ENCODE assay signal across 29 mouse cellular contexts in genomic region chr3:36516196-36516595, GRCm38 (mm10). TPM values are rescaled to one million over a fixed set of nuclear protein-coding genes. Genes with fewer than 3 reads are reported as not detected.
A peak's percentile ranks its signal among the peaks of the same experiment; 100 is the strongest.
DNase-seq lines count a peak whose midpoint lies in the region; TF ChIP-seq lines count a peak whose summit lies in the region.
"Had no signal": no experiment of that assay in that cellular context is flagged by ENCODE, and none has a peak within 500 bp of the region (broad histone marks: within the 10 kb centered on the region; RNA-seq: fewer than 3 reads in every experiment).

No protein-coding gene starts in this region.

- H3K4me1 ChIP-seq in cortical plate, adult 2 months (ENCODE audit: control insufficient read depth, insufficient read depth, low read length) = peaks cover 2% of the 10 kb centered on the region; the same call in 1 of the 2 replicates

- no peak overlapping the region for H3K4me3 ChIP-seq in cortical plate, adult 2 months (ENCODE audit: insufficient read depth, low read length)
- H3K4me3 ChIP-seq: forebrain, embryonic 15.5 days; kidney, embryonic 15.5 days had no signal

- intact Hi-C loops in heart, postnatal 25 days (cut with DNase I) = no loop called here
- intact Hi-C loops in left cerebral cortex, postnatal 36 days (cut with DNase I) = no loop called here

- no peak for TF ChIP-seq CTCF in cortical plate, adult 2 months (IDR thresholded peaks at IDR 0.05; ENCODE audit: extremely low read depth, insufficient read depth, low read length)

- DNase-seq in heart, adult 11 months = peak; percentile 18
- no peak for DNase-seq in heart, postnatal 25 days (ENCODE audit: low spot score)
- DNase-seq in right cerebral cortex, adult 18-20 months = peak; percentile 82
- no peak for DNase-seq in right cerebral cortex, postnatal 4 days
- peak; percentile 61 to 67 for DNase-seq in left cerebral cortex, postnatal 36 days (ENCODE audit: low spot score in 2 of 2)
- DNase-seq in ovary, postnatal 14 days (ENCODE audit: low spot score) = no peak
- DNase-seq in lung, postnatal 36 days = no peak
- DNase-seq: adrenal gland, adult 8-10 months; cerebellum, adult 8-10 months; cerebellum, postnatal 25 days; gastrocnemius, postnatal 36 days; heart, postnatal 14 days; kidney, adult 18-20 months; kidney, postnatal 25 days; liver; lung, adult 2 months; lung, postnatal 10 days; midbrain, embryonic 14.5 days had no signal

- TF ChIP-seq POLR2A in cortical plate, adult 2 months (IDR thresholded peaks at IDR 0.05; ENCODE audit: extremely low read depth, insufficient read depth, low read length) = peak; percentile 49; the same call in 1 of the 2 replicates

- H3K27ac ChIP-seq in cortical plate, adult 2 months (ENCODE audit: insufficient read depth, low read length) = no peak overlapping the region
- H3K27ac ChIP-seq: forebrain, embryonic 15.5 days; kidney, embryonic 15.5 days; liver, embryonic 14.5 days had no signal

RNA-seq across cellular contexts. Expression of gene Gm11549, which starts 5.4 kb away (rescaled TPM):
- total RNA-seq in heart, postnatal 25 days (2021) = not detected
- 37.6 and 38.9 TPM in 2 replicates for polyA plus RNA-seq in cortical plate, adult 2 months (2012; rRNA removed)
- 10 to 100 TPM; 32.8 to 42.1 TPM for total RNA-seq in left cerebral cortex, postnatal 36 days (2021)
- total RNA-seq: adrenal gland, adult 8-10 months; gastrocnemius, adult 18-20 months; gastrocnemius, postnatal 36 days; heart, adult 8-10 months; heart, postnatal 14 days; monocyte, adult 5-6 weeks had no signal
- polyA plus RNA-seq: CD4-positive, CD25-positive, alpha-beta regulatory T cell, adult 4 months; limb, embryonic 11.5 days had no signal

RNA-seq across cellular contexts. Expression of gene Exosc9, which starts 36.2 kb away (rescaled TPM):
- 10 to 100 TPM; 19.4 to 20.1 TPM for total RNA-seq in heart, postnatal 25 days (2021)
- 35.0 and 35.8 TPM in 2 replicates for polyA plus RNA-seq in cortical plate, adult 2 months (2012; rRNA removed)
- 10 to 100 TPM; 39.1 to 41.9 TPM for total RNA-seq in left cerebral cortex, postnatal 36 days (2021)

RNA-seq across cellular contexts. Expression of gene 1810062G17Rik, which starts 40.5 kb away (rescaled TPM):
- total RNA-seq in heart, postnatal 25 days (2021) = under 1 TPM in 1 of 2 experiments, not detected in 1; 0.31 TPM
- polyA plus RNA-seq in cortical plate, adult 2 months (2012; rRNA removed) = 0.15 and 0.23 TPM in 2 replicates
- not detected for total RNA-seq in left cerebral cortex, postnatal 36 days (2021)
- total RNA-seq: gastrocnemius, adult 18-20 months; layer of hippocampus, adult 18-20 months; monocyte, adult 5-6 weeks had no signal
- polyA plus RNA-seq: forebrain, embryonic 15.5 days; neural tube, embryonic 14.5 days had no signal

RNA-seq across cellular contexts. Expression of gene Anxa5, which starts 40.5 kb away (rescaled TPM):
- total RNA-seq in heart, postnatal 25 days (2021) = 100 to 1,000 TPM; 136 to 138 TPM
- polyA plus RNA-seq in cortical plate, adult 2 months (2012; rRNA removed) = 99.2 and 118 TPM in 2 replicates
- 10 to 100 TPM; 64.2 to 67.8 TPM for total RNA-seq in left cerebral cortex, postnatal 36 days (2021)

RNA-seq across cellular contexts. Expression of gene Ccna2, which starts 55.8 kb away (rescaled TPM):
- 1 to 10 TPM; 1.3 to 1.6 TPM for total RNA-seq in heart, postnatal 25 days (2021)
- 3.3 and 4.0 TPM in 2 replicates for polyA plus RNA-seq in cortical plate, adult 2 months (2012; rRNA removed)
- 1 to 10 TPM; 1.3 to 1.7 TPM for total RNA-seq in left cerebral cortex, postnatal 36 days (2021)
- total RNA-seq: gastrocnemius, adult 18-20 months had no signal

Comparison
In these comparisons a context has a peak if more than half of its experiments do, and no peak if none do; other contexts are left out.
1. DNase-seq: peak in heart, adult 11 months (single experiment), right cerebral cortex, adult 18-20 months (single experiment) and left cerebral cortex, postnatal 36 days (2 of 2); none in heart, postnatal 25 days (single experiment), right cerebral cortex, postnatal 4 days (single experiment), ovary, postnatal 14 days (single experiment) and lung, postnatal 36 days (single experiment).
2. RNA of gene Gm11549, which starts 5.4 kb away (total RNA-seq): 32.8 to 42.1 TPM in left cerebral cortex, postnatal 36 days; not detected in heart, postnatal 25 days; every median in the first group is over 10 times any median in the second.